Mouse (Mus musculus) mouse trophoblast stem cell (cell line): ENCODE measurements at regions not wholly inside any gene's neighbourhood (a gene's known extent, or its start where the extent isn't known, plus 50 kb on each side); places are given as distances from the start of the nearest gene placed in this dataset.

ENCODE experiments used
- in situ Hi-C, 2 experiments: fragments of 300-500 bp; cut with MseI, MboI; formaldehyde crosslinking; loops; 2 replicates in 1 of 2; 3 replicates in 1 of 2; pipeline ENCODE4 v1.15.1; 2025

DNA sequence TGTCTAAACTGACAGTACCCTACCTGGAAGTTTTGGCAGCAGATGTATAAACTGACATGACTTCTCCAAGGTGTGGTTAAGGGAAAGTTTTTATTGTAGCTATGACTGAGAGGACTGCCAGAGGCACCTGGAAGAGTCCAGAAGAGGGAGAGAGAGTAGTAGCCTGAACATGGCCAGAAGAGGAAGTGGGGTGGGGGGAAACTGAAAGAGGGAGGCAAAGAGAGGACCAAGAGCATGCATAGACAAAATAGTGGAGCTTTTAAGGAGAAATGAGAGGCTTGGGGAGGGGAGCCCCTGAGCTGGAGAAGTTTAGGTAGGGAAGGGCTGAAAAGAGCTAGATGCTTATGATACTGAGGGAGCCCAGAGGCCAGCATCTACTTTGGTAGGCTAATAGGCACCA is 255.2 kb upstream of the Id2 start:
- in situ Hi-C loops: no loop called here

DNA sequence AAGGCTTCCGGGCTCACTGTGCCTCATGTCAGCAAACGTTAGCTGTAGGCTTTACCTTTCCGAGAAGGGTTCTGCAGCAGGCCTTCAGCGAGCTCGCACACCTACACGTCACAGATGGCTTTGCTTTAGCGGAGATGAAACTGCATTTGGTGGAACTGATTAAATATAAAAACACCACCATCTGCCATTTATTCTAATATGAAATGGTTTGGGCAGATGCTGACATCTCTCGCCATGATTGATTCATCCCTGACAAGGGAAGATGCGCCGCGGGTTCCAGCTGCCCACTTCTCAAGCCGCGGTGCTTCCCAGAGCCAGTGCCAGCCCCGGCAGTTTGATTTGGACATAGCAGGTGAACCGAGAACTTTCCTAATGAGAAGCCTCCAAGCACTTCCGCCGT is 247.4 kb upstream of the Id2 start:
- in situ Hi-C loops: no loop called here

DNA sequence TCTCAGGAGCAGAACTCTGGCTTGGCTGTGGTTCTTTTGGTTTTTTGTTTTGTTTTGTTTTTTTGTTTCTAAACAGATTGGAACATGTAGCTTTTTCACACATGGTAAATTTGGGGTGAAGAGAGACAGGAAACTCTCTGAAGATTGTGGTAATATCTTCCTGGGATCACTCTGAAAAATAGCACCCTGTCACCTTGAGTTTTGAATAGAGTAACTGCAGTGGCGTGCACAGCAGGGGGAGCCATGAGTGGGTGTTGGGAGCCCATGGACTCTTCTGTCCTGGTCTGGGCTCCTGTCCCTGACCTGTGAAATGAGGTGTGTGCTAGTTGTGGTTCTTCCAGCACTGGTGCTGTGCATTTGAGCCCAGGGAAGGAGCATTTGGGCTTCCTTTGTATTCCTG is 241.8 kb upstream of the Id2 start:
- in situ Hi-C loops: no loop called here

DNA sequence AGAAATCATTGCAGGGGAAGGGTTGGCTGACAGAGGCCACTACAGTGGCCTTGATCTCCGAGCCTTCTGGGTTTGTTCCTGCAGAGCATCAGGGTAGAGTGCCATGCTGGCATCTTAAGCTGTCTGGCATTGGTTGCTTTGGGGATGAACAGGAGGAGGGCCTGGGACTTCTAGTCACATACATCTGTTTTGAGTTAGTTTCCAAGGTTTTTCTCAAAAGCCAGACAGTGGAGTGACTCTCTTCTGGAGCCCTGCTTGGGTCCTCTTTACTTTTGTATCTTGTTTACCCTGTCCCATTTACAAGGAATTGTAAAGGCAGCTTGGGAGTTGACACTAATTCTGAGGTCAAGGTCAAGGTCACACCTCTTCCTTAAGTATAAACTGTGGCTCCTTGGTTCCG is 239.0 kb upstream of the Id2 start:
- in situ Hi-C loops: no loop called here

DNA sequence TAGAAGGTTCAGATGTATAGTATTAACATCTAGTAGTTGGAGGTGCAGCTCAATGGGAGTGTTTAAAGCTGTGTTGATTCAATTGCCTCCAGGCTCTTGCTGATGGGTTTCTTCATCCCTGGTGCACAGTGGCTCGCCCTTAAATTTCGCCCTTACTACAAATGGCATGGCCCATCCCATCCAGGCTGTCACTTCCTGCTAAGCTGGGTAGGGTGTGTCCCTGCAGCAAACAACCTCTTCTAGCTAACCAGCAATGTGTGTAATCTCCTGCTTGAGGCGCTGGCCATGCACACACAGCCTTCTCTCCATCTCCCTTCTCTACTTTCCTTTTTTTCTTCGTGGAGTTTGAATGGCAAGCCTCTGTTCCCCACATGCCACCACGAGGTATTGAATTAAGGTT is 238.1 kb upstream of the Id2 start:
- in situ Hi-C loops: no loop called here

DNA sequence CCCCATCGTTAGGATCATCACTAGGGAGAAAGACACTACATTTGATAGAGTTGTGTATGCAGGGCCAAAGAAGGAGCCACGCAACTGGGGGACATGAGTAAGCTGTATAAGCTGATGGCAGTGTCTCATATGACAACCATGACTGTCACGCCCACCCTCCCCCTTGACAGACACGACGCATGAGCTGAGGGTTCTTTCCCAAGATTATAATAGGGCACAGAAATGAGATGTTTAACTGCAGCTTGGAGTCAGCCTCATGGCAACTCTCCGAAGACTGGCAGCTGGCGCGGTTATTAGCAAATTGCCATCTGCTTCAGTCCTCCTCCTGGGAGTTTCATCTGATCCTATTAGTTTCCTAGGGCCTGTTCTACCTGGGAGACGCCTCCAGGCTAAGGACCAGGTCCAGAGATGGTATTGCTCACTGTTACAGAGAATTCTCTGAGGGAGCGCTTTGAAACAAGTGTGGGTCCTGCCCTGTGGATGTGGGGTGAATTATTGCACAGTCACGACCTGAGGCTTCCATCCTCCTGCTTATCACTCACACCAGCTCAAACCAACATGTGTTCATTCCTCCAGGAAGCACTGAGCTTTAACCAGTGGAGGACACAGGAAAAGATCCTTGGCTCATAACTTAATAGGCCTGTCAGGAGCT is 235.6 kb upstream of the Id2 start:
- in situ Hi-C loops: no loop called here

DNA sequence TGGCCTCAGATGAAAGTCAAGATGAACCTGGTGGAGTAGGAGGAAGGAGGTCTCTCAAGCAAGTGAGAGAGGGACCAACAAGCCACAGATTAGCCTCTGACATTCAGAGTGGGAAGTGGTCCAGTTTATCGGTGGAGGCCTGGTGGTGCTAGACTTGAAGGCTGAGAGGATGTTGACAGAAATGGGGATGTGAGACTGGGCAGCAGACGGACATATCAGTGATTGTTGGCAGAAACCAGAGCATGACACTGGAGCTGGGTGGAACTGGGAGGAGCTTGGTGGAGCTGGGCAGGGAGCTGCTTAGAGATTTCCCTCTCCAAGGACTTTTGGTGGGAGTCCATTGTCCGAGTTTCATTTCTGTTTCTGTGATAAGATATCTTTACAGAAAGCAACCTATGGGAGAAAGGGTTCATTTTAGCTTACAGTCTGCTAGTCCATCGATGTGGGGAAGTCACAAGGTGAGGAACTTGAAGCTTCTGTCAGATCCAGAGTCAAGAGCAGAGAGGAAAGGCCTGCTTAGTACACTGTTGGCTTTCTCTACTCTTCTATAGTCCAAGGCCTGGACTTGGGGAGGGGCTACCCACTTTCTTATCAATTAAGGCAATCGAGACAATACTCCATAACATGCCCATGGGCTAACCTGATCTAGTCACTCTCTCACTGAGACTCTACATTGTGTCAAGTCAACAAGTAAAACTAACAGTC is 233.2 kb upstream of the Id2 start:
- in situ Hi-C loops: no loop called here

DNA sequence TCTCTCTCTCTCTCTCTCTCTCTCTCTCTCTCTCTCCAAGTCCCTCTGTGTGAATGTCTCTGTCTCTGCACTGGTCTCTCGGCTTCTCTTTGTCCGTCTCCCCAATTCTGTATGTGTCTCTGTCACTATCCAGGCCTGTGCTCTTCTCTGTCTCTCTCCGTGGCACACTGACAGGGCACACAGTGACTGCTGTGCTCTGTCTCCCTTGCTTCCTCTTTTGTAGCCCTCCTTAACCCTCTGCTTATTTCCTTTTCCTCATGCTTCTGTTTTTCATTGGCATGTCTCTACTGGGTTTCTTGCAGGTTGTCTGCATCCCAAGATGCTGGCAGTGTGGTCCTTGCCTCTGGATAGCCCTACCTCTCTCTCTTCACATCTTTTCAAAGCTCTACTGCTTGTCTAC is 229.0 kb upstream of the Id2 start:
- in situ Hi-C loops: no loop called here

DNA sequence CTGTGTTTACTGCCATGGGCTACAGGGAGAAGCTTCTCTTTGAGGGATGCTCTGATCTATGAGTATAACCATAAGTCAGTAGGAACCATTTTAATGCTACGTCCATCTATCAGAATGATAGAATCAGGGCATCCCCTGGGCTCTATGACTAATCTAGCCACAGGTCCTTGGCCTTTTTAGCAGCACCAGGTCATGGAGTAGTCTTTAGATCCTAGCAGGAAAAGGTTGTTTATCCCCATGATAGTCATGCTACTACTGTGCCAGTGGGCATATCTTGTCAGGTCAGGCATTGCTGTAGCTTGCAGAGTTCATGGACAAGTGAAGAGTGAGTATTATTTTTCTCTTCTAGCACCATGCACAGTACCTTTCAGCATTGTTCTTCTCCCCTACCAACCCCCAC is 226.2 kb upstream of the Id2 start:
- in situ Hi-C loops: no loop called here

DNA sequence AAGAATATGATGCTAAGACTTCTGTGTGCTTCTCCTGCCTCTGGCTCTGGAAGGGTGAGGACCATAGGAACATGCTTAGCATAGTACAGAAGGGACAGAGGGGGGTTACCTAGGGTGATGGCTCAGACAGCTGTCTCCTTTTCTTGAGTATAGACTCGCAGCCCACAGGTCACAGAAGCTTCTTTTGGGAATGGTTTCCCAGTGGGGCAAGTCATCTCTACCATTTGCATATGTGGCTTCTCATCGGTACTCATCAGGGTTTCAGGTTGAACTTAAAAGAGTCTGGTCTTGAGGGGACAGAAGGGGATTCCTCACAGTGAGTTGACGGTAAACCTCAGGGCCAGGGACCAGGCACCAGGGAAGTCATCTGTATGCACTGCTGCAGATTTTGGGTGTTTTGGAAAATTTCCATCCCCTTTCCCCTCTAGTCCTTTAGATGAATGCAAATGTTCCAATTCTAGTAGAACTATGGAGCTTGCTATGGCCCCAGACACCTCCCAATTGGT is 223.4 kb upstream of the Id2 start:
- in situ Hi-C loops: no loop called here

DNA sequence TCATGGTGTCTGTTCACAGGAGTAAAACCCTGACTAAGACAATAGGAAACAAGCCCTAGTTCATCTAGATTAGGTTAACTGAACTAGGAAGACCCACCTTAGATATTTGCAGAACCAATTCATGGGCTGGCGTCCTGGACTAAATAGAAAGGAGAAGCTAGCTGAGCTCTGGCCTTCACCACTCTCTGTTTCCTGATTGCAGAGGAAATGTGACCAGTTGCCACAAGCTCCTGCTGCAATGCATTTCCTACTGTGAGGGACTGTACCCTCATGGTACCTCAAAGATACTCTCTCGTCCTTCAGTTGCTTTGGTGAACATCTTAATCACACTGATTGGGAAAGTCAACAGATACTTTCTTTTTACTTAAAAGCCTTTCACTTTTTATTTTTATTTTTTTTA is 222.9 kb upstream of the Id2 start:
- in situ Hi-C loops: no loop called here

DNA sequence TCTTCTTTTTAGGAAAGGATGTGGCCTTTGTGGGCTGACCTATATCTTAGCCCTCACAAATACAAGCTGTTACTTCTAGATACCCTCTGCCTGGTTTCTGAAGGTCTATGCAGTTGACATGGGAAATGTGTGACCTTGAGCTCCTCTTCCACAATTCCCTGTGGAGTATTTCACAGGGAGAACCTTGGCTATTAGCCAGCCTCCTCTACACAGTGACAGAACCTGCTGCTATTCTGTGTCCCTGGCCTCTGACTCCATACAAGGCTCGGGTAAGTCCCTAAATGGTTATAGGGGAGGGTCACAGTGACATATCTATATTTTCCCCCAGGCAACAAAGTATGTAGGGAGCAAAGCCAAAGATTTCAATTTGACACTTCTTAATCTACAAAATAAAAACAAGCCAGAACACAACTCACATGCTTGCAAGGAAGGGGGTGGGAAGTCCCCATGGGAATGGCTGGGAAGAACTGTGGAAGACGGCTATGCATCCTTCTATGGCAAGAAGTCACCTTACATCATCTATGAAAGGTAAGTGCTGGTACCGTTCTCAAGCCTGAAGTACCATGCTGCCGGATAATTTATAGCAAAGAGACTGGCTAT is 221.2 kb upstream of the Id2 start:
- in situ Hi-C loops: no loop called here

DNA sequence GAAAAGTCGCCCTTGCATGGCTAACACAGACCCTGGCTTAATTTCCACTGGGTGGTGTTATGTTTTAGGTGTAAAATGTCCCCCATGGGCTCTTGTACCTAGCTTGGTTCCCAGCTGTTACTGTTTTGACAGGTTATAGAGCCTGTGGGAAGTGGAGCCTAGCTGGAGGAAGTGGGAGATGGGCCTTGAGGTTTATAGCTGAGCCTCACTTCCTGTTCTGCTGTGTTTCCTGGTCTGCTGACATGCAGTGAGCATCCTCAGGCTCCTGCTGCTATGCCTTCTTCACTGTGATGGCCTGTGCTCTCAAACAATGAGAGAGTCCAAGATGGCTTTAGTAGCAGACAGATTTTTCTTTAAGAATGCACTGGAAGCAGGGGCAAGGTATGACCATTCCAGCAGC is 219.0 kb upstream of the Id2 start:
- in situ Hi-C loops: no loop called here

DNA sequence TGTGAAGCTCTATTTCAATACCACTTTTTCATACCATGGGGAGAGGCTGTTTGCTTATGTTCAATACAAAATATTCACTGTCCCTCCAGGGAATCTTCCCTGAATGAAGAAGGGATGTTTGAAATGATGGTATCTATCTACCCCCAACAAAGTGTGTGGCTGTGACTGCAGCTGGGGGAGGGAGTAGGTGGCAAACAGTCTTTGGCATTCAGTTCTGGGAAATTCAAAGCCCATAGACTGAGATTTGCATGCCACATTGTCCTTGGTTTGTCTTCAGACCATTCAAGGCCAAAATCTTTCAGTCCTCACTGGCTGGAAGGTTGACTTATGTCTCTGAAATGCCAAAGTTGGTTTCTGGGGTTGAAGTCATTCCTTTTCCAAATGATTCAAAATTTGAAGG is 216.3 kb upstream of the Id2 start:
- in situ Hi-C loops: no loop called here

DNA sequence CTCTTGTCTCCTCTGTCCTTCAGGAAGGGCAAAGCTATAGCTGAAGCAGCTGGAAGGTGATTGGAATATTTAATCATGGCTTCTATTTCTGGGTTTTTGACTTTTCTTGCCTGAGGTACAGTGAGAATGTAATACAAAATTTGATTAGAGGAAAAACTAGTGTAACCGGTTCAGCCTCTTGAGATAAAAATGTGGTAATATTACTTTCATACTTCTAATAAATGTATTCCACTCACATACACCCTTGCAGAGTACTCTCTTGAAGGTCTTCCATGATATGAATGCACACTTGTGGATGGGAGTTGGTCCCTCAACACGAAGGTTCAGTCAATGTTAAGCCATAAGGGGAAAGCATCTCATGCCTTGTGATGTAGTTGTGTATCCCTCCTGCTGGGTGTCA is 215.4 kb upstream of the Id2 start:
- in situ Hi-C loops: no loop called here

DNA sequence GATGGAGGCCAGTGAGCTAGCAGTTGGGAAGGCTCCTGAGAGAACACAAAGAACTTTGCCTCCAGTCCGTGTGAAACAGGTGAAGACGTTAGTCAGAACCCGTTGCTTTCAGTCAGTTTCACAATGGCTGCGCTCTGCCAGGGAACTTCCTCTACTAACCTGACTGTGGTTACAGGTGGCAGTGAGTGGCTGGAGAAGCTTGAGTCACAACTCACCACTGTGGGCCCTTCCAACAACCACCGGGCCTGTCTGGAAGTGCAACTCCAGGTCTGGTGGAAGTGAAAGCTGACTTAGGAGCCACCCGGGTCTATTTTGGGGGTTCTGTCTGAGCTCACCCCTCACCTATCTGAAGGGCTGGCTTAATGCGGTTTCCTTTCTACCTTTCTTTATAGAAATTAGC is 214.8 kb upstream of the Id2 start:
- in situ Hi-C loops: no loop called here

DNA sequence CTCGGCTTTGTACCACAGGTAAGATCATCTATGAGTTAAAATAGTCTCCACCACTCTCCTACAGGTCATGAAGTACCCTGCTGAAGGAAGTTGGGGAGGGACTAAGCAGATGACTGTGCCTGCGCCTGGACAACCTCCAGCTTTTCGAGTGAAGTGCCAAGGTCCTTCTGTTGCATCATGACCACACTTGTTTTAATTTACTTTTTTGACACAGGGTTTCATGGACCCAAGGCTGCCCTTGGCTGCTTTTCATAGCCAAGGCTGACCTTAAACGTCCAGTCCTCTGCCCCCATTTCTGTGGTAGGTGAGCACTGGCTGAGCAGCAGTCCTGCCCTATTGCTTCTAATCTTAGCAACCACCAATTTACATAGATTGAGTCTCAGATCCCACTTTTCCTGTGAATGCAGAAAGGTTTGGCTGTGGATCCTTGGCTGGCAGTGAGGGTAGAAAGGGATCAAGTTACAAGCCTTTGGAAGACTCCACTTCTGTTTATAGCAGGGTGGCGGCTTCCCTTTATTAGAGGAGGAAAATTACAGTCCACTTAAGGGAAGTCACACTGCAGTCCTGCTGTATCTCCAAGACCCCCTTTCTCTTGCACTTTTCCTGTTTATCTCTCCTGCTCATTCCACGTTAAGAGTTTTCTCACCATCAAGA is 213.5 kb upstream of the Id2 start:
- in situ Hi-C loops: no loop called here

DNA sequence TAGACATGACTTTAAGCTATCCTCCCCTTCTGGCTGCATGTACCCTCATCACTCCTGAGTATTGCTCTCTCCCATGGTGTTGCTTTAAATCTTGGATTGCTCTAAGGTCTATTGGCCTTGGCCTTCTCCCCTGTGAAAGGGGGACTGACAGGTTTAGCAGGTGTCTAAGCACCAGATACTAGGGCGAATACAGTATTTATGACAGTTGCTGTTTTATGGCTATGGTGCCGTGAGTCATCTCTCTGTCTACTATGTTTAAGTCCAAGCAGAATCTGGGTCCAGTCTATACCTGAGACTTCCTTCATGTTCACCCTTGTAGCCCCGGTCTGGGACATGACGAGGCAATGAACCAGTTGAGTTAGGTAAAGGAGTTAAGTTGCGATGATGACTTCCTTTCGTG is 212.3 kb upstream of the Id2 start:
- in situ Hi-C loops: no loop called here

DNA sequence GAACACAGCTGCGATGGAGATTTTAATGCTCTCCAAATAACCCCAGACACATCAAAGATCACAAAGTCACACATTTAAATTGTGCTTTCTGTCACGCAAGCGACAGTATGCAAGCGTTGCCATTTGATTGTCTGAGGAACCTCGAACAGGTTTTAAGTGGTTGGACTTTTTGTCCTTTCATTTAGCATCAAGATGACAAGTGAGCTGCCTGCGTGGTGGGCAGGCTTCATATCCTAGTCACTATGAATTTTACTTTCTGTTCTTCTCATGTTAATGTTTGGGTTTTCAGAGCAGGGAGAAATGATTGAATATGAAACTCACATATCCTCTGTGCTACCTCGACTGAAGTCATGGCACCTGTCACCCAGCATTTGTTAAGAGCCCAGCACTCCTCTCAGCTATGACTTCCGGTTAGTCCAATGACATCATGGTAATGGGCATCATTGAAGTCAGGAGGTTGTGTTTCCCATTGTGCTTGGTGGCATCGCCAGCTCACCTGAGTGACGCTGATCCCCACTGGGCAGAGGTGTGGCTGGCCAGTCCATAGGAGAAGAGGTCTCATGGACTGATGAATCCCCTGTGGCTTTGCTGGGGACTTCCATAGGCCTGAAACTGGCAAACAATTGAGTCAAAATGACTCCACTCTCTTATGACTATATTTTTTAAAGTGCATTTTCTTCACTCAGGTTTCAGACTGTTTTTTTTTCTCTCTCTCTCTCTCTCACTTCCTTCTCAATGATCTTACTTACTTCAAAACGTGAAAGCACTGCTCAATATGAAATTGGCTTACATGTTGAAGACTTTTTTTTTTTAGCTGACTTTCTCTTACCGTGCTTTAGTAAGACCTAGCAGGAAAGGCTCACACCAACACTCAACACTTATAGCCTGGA is 209.1 kb upstream of the Id2 start:
- in situ Hi-C loops: no loop called here

DNA sequence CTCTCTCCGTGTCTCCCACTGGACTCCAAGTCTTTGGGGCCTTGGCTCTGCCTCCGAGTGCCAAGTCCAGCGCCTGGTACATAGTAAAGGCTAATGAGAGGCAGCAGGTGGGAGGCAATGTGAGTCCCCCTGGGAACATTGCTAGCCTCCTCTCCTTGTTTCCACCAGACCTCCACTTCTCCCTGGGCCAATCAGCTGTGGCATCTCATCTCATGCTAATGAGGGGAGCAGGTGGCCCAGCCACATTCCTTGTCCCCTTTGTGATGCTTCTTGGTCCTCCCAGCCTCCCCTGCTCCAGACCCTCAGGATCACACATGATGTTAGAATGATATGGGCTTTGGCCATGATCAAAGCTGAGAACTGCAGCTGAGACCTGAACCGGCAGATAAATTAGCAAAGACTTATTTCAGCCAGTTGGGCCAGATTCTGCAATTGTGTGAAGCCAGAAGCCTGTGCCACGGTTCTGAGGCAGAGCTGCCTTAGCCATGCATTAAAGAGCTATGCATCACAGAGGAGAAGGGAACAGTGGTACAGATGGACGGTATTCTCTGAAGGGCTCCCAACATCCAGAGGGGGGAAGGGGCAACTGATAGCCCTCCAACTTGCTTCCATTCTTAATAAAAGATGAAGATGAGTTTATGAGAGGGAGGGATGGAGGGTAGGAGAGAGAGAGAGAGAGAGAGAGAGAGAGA is 208.0 kb upstream of the Id2 start:
- in situ Hi-C loops: no loop called here

DNA sequence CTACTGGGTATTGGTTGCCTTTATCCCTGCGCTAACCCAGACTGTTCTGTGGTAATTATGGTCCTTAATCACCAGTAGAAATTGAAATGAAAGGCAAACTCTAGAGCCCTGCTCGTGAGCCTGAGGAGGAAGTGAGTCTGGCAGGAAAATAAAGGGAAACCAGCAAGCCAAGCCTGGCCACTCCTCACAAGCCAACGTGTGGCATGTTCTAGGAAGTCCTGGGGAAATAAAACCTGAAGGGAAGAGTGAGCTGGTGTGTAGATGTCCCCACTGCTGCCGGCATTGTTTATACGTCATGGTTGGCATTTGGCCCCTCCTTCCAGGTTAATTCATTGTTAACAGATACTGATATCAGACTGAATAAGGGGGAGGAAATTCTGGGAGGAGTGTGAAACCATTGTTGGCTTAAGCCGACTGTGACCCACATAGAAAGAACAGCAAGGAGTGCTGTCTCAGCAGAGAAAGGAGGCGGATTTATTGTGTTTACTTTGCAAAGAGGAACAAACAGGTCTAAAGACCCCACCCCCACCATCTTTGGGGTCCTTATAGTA is 206.6 kb upstream of the Id2 start:
- in situ Hi-C loops: no loop called here
